ENCODE assay signal across 8 mouse cellular contexts in the genomic region with DNA sequence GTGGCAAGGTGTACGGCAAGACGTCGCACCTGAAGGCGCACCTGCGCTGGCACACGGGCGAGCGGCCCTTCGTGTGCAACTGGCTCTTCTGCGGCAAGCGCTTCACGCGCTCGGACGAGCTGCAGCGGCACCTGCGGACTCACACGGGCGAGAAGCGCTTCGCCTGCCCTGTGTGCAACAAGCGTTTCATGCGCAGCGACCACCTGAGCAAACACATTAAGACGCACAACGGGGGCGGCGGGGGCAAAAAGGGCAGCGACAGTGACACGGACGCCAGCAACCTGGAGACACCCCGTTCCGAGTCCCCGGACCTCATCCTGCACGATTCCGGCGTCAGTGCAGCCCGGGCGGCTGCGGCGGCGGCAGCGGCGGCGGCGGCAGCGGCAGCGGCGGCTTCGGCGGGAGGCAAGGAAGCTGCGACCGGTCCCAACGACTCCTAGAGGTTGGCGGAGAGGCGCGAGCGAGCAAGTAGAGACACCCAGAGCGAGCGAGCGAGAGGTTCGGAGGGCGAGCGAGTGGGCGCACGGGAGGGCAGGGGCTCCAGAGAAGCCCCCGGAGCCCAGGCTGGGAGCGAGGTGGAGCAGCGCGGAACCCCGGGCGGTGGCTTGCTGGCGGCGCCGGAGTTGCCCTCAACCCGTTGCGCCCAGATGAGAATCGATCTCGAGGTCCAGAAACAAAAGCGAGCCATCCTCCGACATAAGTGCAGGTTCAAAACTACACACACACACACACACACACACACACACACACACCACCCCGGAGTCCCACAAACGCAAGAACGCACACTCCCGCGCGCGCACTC. TPM values are rescaled to one million over a fixed set of nuclear protein-coding genes. Genes with fewer than 3 reads are reported as not detected.
A peak's percentile ranks its signal among the peaks of the same experiment; 100 is the strongest.
DNase-seq lines count a peak whose midpoint lies in the region; ATAC-seq and TF ChIP-seq lines count a peak whose summit lies in the region.

No protein-coding gene starts in this region.

- TF ChIP-seq POLR2A in heart, adult 2 months (IDR thresholded peaks at IDR 0.05; ENCODE audit: insufficient read depth, low read depth, low read length), result no peak
- TF ChIP-seq POLR2A in ES-Bruce4 (IDR thresholded peaks at IDR 0.05; ENCODE audit: insufficient read depth, low read length), result no peak

- H3K9ac ChIP-seq in heart, adult 2 months (ENCODE audit: low read depth, low read length), result peak overlapping the region; percentile 42; the same call in 1 of the 2 replicates
- H3K9ac ChIP-seq in ES-Bruce4 (ENCODE audit: low read depth, poor library complexity, severe bottlenecking), result peak overlapping the region; percentile 23; the same call in 1 of the 2 replicates
- peak overlapping the region; percentile 43 for H3K9ac ChIP-seq in forebrain, embryonic 11.5 days (ENCODE audit: low read length)
- H3K9ac ChIP-seq in intestine, embryonic 15.5 days, result no peak overlapping the region
- peak overlapping the region; percentile 59 for H3K9ac ChIP-seq in midbrain, embryonic 11.5 days (ENCODE audit: low read length)

- H3K4me3 ChIP-seq in heart, adult 2 months, result peak overlapping the region; percentile 18
- peak overlapping the region; percentile 45 for H3K4me3 ChIP-seq in ES-Bruce4 (ENCODE audit: low read depth, low read length)
- peak overlapping the region; percentile 40 for H3K4me3 ChIP-seq in forebrain, embryonic 11.5 days (ENCODE audit: low read depth, low read length)
- H3K4me3 ChIP-seq in intestine, embryonic 15.5 days (replicated peaks), result peak overlapping the region; percentile 39
- H3K4me3 ChIP-seq in midbrain, embryonic 11.5 days (ENCODE audit: low read depth, low read length), result peak overlapping the region; percentile 44

- no peak for TF ChIP-seq CTCF in heart, adult 2 months (IDR thresholded peaks at IDR 0.05)
- no peak for TF ChIP-seq CTCF in ES-Bruce4 (IDR thresholded peaks at IDR 0.05; ENCODE audit: low read depth, low read length)

- intact Hi-C loops in heart, adult 2 months (cut with DNase I), result loop anchor here (10.0 kb wide), 2 partner anchors 300 to 1420 kb away; a partner anchor contains a TSS

- DNase-seq in heart, adult 2 months, result peak; percentile 62 to 78
- DNase-seq in heart, adult 11 months, result no peak
- DNase-seq in forebrain, embryonic 11.5 days (ENCODE audit: low spot score), result peak; percentile 80
- DNase-seq in midbrain, embryonic 11.5 days (ENCODE audit: low spot score, missing footprints), result peak; percentile 98
- DNase-seq in testis, postnatal 10 days (ENCODE audit: low spot score), result peak; percentile 58
- no peak for DNase-seq in Muller cell, postnatal 12 days (ENCODE audit: inconsistent ontology term)

- 2% methylated on average over 88 of the region's 88 CpGs for whole genome bisulfite sequencing in heart, adult 2 months
- WGBS in forebrain, embryonic 11.5 days, result under 1% methylated on average over 88 of the region's 88 CpGs
- WGBS in intestine, embryonic 15.5 days, result under 1% methylated on average over 87 of the region's 88 CpGs
- under 1% methylated on average over 88 of the region's 88 CpGs for WGBS in midbrain, embryonic 11.5 days

- no peaks in the 10 kb centered on the region for H3K79me2 ChIP-seq in heart, adult 2 months (replicated peaks; ENCODE audit: control insufficient read depth, insufficient read depth, low read length)

- peaks cover 54% of the 10 kb centered on the region for H3K27me3 ChIP-seq in heart, adult 2 months (ENCODE audit: control insufficient read depth, insufficient read depth, low read length)
- H3K27me3 ChIP-seq in ES-Bruce4 (ENCODE audit: control insufficient read depth, insufficient read depth, low read length, poor library complexity, severe bottlenecking), result peaks cover 48% of the 10 kb centered on the region
- H3K27me3 ChIP-seq in forebrain, embryonic 11.5 days (ENCODE audit: control insufficient read depth, insufficient read depth, low read length), result peaks cover 78% of the 10 kb centered on the region
- H3K27me3 ChIP-seq in intestine, embryonic 15.5 days (replicated peaks), result peaks cover 77% of the 10 kb centered on the region
- H3K27me3 ChIP-seq in midbrain, embryonic 11.5 days (ENCODE audit: control insufficient read depth, insufficient read depth, low read length), result peaks cover 84% of the 10 kb centered on the region

- H3K27ac ChIP-seq in heart, adult 2 months, result no peak overlapping the region
- no peak overlapping the region for H3K27ac ChIP-seq in ES-Bruce4 (ENCODE audit: insufficient read depth, low read length)
- 0 out of 2 replicates have a peak overlapping the region, but pooled peaks have one; percentile 7 for H3K27ac ChIP-seq in forebrain, embryonic 11.5 days (ENCODE audit: low read depth, low read length)
- no peak overlapping the region for H3K27ac ChIP-seq in intestine, embryonic 15.5 days
- H3K27ac ChIP-seq in midbrain, embryonic 11.5 days (ENCODE audit: low read depth, low read length), result no peak overlapping the region

- no peaks in the 10 kb centered on the region for H3K9me3 ChIP-seq in ES-Bruce4 (replicated peaks; ENCODE audit: control insufficient read depth, insufficient read depth, low read length, poor library complexity, severe bottlenecking)
- no peaks in the 10 kb centered on the region for H3K9me3 ChIP-seq in forebrain, embryonic 11.5 days (ENCODE audit: control insufficient read depth, low read length)
- no peaks in the 10 kb centered on the region for H3K9me3 ChIP-seq in intestine, embryonic 15.5 days
- no peaks in the 10 kb centered on the region for H3K9me3 ChIP-seq in midbrain, embryonic 11.5 days (ENCODE audit: control insufficient read depth, low read length)

- H3K4me2 ChIP-seq in forebrain, embryonic 11.5 days (ENCODE audit: low read depth, low read length, severe bottlenecking), result peak overlapping the region; percentile 53
- H3K4me2 ChIP-seq in intestine, embryonic 15.5 days (replicated peaks), result peak overlapping the region; percentile 74
- peak overlapping the region; percentile 61 for H3K4me2 ChIP-seq in midbrain, embryonic 11.5 days

- no peak for TF ChIP-seq EP300 in heart, adult 2 months (IDR thresholded peaks at IDR 0.05; ENCODE audit: insufficient read depth, low read depth, low read length)
- no peak for TF ChIP-seq EP300 in ES-Bruce4 (IDR thresholded peaks at IDR 0.05; ENCODE audit: insufficient read depth, low read depth, low read length)

- H3K36me3 ChIP-seq in heart, adult 2 months (ENCODE audit: control insufficient read depth, insufficient read depth, low read length), result no peaks in the 10 kb centered on the region; the same call in 1 of the 2 replicates
- H3K36me3 ChIP-seq in ES-Bruce4 (ENCODE audit: control insufficient read depth, insufficient read depth, low read length, poor library complexity, severe bottlenecking), result no peaks in the 10 kb centered on the region
- no peaks in the 10 kb centered on the region for H3K36me3 ChIP-seq in forebrain, embryonic 11.5 days (ENCODE audit: control insufficient read depth, insufficient read depth, low read length)
- no peaks in the 10 kb centered on the region for H3K36me3 ChIP-seq in intestine, embryonic 15.5 days
- no peaks in the 10 kb centered on the region for H3K36me3 ChIP-seq in midbrain, embryonic 11.5 days (ENCODE audit: control insufficient read depth, insufficient read depth, low read length)

- peaks cover 2% of the 10 kb centered on the region; the same call in 1 of the 2 replicates for H3K4me1 ChIP-seq in heart, adult 2 months (ENCODE audit: control insufficient read depth, insufficient read depth, low read length)
- H3K4me1 ChIP-seq in ES-Bruce4 (ENCODE audit: control insufficient read depth, insufficient read depth, low read length), result no peaks in the 10 kb centered on the region
- peaks cover 44% of the 10 kb centered on the region for H3K4me1 ChIP-seq in forebrain, embryonic 11.5 days (replicated peaks; ENCODE audit: control insufficient read depth, insufficient read depth, low read length)
- H3K4me1 ChIP-seq in intestine, embryonic 15.5 days (replicated peaks), result peaks cover 43% of the 10 kb centered on the region
- peaks cover 56% of the 10 kb centered on the region for H3K4me1 ChIP-seq in midbrain, embryonic 11.5 days (ENCODE audit: control insufficient read depth, insufficient read depth, low read length)

- no peak for ATAC-seq in forebrain, embryonic 11.5 days (replicated peaks; ENCODE audit: low FRiP score)
- peak; percentile 48 for ATAC-seq in intestine, embryonic 15.5 days
- no peak for ATAC-seq in midbrain, embryonic 11.5 days (ENCODE audit: low FRiP score)

RNA-seq across cellular contexts. Expression of a gene that starts 2.6 kb away (rescaled TPM):
- total RNA-seq in heart, adult 2 months (2021), result not detected
- not detected in 2 replicates for polyA plus RNA-seq in heart, adult 2 months (2012; rRNA removed)
- not detected in 2 replicates for polyA plus RNA-seq in ES-Bruce4 (2011; ENCODE audit: insufficient read depth, insufficient read length, low read depth, missing spikeins)
- 5.5 and 8.2 TPM in 2 replicates for polyA plus RNA-seq in forebrain, embryonic 11.5 days (2014; fragmentation: Nextera tagmentation; extraction: Ambion mirVana)
- not detected in 2 replicates for polyA plus RNA-seq in intestine, embryonic 15.5 days (2015; fragmentation: Nextera tagmentation; extraction: Ambion mirVana)
- polyA plus RNA-seq in midbrain, embryonic 11.5 days (2014; fragmentation: Nextera tagmentation; extraction: Ambion mirVana), result 2.8 and 3.3 TPM in 2 replicates

RNA-seq across cellular contexts. Expression of a gene that starts 38.1 kb away (rescaled TPM):
- total RNA-seq in heart, adult 2 months (2021), result 10 to 100 TPM; 24.0 to 27.8 TPM
- 11.4 and 24.5 TPM in 2 replicates for polyA plus RNA-seq in heart, adult 2 months (2012; rRNA removed)
- 33.5 and 33.8 TPM in 2 replicates for polyA plus RNA-seq in ES-Bruce4 (2011; ENCODE audit: insufficient read depth, insufficient read length, low read depth, missing spikeins)
- 11.7 and 14.0 TPM in 2 replicates for polyA plus RNA-seq in forebrain, embryonic 11.5 days (2014; fragmentation: Nextera tagmentation; extraction: Ambion mirVana)
- 16.4 and 16.7 TPM in 2 replicates for polyA plus RNA-seq in intestine, embryonic 15.5 days (2015; fragmentation: Nextera tagmentation; extraction: Ambion mirVana)
- 10.7 and 11.7 TPM in 2 replicates for polyA plus RNA-seq in midbrain, embryonic 11.5 days (2014; fragmentation: Nextera tagmentation; extraction: Ambion mirVana)

RNA-seq across cellular contexts. Expression of a gene that starts 38.2 kb away (rescaled TPM):
- 10 to 100 TPM; 11.9 to 14.3 TPM for total RNA-seq in heart, adult 2 months (2021)
- polyA plus RNA-seq in heart, adult 2 months (2012; rRNA removed), result 2.5 and 4.7 TPM in 2 replicates
- 18.4 and 20.9 TPM in 2 replicates for polyA plus RNA-seq in ES-Bruce4 (2011; ENCODE audit: insufficient read depth, insufficient read length, low read depth, missing spikeins)
- polyA plus RNA-seq in forebrain, embryonic 11.5 days (2014; fragmentation: Nextera tagmentation; extraction: Ambion mirVana), result 18.2 and 18.6 TPM in 2 replicates
- polyA plus RNA-seq in intestine, embryonic 15.5 days (2015; fragmentation: Nextera tagmentation; extraction: Ambion mirVana), result 16.5 and 20.6 TPM in 2 replicates
- 21.4 and 25.5 TPM in 2 replicates for polyA plus RNA-seq in midbrain, embryonic 11.5 days (2014; fragmentation: Nextera tagmentation; extraction: Ambion mirVana)

RNA-seq across cellular contexts. Expression of a gene that starts 55.6 kb away (rescaled TPM):
- 10 to 100 TPM; 37.8 to 39.0 TPM for total RNA-seq in heart, adult 2 months (2021)
- 6.9 and 15.9 TPM in 2 replicates for polyA plus RNA-seq in heart, adult 2 months (2012; rRNA removed)
- polyA plus RNA-seq in ES-Bruce4 (2011; ENCODE audit: insufficient read depth, insufficient read length, low read depth, missing spikeins), result 186 and 205 TPM in 2 replicates
- polyA plus RNA-seq in forebrain, embryonic 11.5 days (2014; fragmentation: Nextera tagmentation; extraction: Ambion mirVana), result 99.8 and 110 TPM in 2 replicates
- 84.7 and 98.7 TPM in 2 replicates for polyA plus RNA-seq in intestine, embryonic 15.5 days (2015; fragmentation: Nextera tagmentation; extraction: Ambion mirVana)
- polyA plus RNA-seq in midbrain, embryonic 11.5 days (2014; fragmentation: Nextera tagmentation; extraction: Ambion mirVana), result 99.2 and 101 TPM in 2 replicates

Comparison
In these comparisons a context has a peak if more than half of its experiments do, and no peak if none do; other contexts are left out.
1. DNase-seq: peak in heart, adult 2 months (2 of 2), forebrain, embryonic 11.5 days (single experiment), midbrain, embryonic 11.5 days (single experiment) and testis, postnatal 10 days (single experiment); none in heart, adult 11 months (single experiment) and Muller cell, postnatal 12 days (single experiment).
2. Peak in every context shown above with its lines, with median percentiles within 50 percentile points of each other: H3K4me3 ChIP-seq and H3K4me2 ChIP-seq.